Mouse (Mus musculus) embryo, embryonic 11 days (tissue): ENCODE measurements around the gene Cyb5r3.
A peak's percentile ranks its signal among the peaks of the same experiment; 100 is the strongest.

Source experiments
- DNase-seq: peaks from one replicate; pipeline ENCODE4 v3.0.0-alpha.2; 2015

Cyb5r3 gene

DNA sequence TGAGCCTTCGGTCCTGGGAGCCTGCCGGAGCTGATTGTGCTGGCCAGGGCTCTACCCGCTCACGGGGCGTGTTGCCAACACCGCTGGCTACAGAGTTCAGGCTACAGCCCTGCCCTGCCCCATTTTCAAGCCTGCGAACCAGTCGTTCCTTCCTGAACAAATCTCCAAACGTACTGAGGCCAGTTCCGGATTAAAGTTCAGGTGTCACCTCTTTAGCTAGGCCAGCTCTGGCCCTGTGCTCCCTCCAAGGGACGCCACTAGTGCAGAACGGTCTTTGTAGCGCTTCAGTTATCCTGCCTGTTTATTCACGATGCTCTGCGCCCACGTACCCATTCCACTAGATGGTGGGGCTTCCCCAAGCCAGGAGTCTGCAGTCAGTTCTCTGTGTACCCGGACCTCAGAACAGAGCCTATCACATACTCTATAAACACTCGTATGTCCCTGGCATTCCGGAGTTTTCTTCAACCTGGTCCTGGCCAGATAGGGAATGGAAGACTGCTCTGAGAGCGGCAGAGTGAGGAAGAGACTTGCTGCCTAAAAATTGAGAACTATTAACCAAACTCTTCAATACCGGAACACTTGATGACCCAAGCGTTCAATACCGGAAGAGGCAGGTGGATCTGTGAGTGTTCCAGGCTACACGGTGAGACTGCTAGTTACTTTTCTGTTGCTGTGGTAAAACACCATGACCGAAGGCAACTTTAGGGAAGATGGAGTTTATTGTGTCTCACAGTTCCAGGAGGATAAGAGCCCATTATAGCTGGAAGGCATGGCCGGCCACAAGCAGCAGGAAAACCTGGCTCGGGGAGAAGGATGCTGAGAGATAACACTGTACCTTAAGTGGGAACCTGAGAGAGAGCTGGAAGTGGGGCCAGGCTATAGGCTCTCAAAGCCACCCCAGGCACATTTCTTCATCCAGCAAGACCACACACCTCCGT is at the start of gene Cyb5r3:
TSS of gene Cyb5r3 (minus strand) at position 101 of the 938 bp plus-strand sequence.
- peak; percentile 37 for DNase-seq

GRCm38 (mm10) chr15:83221721-83222120 is 49.3 kb upstream of the Cyb5r3 start:
- DNase-seq, result no peak

DNA sequence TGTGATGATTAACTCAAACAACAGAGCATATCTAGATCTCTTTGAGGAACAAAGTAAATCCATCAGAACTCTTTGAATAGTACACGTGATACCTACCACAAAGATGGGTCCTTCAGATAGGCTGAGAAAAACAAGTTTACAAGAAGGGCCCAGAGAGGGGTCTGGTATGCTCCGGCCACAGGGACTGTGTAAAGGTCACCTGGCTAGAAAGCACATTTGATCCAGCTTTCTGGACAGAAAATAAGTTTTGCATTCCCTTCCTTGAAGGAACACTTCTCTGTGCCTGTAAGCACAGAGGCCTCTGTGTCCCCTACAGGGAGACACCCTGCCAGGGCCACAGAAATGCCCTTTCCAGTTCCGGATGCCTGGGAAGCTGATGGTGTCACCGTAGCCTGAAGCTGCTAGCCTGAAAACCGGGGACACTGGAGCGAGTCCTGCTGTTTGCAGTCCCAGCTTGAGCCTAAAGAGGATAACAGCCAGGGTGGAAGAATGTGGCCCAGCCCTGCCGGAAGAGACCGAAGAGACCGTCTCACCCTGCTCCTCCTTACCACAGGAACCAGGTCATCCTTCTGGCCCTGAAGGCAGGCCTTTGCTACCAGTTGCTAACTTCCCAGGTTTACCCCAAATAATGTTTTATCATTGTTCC is 48.1 kb upstream of the Cyb5r3 start:
- no peak for DNase-seq

DNA sequence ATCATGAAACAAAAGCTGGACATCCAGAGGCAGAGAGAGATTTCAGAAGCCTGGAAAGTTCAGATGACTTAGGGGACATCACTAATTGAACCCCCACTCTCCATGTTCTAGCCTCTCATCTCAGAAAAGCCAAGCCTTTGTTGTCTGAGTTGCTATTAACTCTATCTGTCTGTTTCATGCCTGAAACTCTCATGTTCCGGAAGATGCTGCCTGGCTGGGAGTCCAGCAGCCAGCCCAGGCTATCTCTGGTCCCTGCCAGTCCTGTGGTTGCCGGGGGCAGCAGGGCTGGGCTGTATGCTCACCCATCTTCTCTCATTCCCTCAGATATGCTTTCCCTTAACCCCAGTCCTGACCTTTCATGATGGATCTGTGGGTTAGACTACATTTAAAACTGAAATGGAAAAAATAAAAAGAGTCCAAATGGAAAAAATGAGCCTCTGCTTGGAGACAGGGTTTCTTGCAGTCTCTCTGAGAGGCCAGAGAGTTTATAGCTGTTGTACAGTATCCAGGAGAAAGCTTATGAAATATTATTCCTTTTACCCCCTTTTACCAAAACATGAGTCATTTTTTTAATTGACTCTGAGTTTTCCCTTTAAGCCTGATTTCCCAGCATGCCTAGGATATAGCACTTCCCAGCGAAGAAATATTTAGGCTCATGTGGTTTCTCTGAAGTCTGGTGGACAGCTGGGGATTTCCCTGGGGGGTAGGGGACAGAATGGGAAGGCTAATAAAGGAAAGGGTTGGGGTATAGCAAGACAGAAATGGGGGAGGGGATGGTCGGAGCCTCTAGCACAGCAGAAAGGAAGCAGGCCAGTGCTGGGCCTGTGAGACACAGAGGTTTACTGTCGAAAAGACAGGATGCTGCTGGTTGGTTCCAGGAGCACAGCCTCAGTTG is 43.2 kb upstream of the Cyb5r3 start:
- peak; percentile 74 for DNase-seq

- DNase-seq, result peak; percentile 80
These were observed 37.8 kb upstream of the Cyb5r3 start for GRCm38 (mm10) chr15:83210229-83210628.

GRCm38 (mm10) chr15:83209719-83210118 is 37.3 kb upstream of the Cyb5r3 start:
- DNase-seq, result no peak

- peak; percentile 33 for DNase-seq
These were observed 36.8 kb upstream of the Cyb5r3 start for GRCm38 (mm10) chr15:83209092-83209695.

DNA sequence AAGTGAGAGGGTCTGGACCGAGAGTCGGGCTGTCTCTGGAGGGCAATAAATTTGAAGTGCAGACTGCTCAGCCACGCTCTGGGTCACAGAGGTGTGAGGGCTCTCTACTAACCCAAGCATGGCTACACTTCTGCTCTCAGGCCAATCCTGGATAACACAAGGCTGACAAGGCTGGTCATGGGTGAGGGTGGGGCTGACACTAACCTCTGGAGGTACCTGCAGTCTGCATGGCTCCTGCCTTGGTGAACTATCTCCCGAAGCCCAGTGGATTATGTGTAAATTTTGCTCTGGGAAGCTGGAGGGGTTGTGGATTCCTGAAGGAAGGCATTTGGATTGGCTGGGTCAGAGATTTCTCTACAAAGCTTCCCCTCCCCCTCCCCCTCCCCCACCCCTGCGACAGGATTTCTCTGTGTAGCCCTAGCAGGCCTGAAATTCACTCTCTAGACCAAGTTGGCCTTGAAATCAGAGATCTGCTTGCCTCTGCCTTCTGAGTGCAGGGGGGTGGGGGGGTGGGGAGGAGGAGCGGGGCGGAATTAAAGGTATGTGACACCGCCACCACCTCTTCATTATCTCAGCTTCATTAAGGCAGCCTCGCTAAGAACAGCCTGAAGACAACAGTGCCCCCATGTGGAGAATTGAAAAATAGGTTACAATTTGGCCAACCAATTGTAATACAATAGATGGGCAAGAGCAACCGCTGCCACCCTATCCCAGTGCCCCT is 32.5 kb upstream of the Cyb5r3 start:
- peak; percentile 73 for DNase-seq

DNA sequence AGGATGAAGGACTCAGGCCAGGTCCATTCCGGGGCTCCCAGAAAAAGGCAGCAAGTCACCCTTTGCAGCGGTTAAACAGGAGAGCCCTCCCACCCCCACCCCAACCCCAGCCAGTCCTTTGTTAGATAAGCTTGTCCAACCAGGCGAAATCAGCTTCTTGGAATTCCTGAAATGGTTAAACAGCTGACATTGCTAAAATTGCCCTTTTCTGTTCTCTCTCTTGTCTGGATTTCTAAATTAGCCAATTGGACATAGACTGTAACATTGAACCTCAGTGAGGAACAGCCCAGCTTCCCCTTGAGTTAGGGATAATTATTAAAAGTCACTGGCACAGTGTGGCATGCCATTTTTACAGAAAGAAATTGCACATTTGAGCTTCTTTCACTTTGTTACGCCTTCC is 30.0 kb upstream of the Cyb5r3 start:
- no peak for DNase-seq

GRCm38 (mm10) chr15:83193413-83193812 is 21.0 kb upstream of the Cyb5r3 start:
- DNase-seq, result no peak

GRCm38 (mm10) chr15:83182351-83182750 is 10.0 kb upstream of the Cyb5r3 start:
- no peak for DNase-seq

DNA sequence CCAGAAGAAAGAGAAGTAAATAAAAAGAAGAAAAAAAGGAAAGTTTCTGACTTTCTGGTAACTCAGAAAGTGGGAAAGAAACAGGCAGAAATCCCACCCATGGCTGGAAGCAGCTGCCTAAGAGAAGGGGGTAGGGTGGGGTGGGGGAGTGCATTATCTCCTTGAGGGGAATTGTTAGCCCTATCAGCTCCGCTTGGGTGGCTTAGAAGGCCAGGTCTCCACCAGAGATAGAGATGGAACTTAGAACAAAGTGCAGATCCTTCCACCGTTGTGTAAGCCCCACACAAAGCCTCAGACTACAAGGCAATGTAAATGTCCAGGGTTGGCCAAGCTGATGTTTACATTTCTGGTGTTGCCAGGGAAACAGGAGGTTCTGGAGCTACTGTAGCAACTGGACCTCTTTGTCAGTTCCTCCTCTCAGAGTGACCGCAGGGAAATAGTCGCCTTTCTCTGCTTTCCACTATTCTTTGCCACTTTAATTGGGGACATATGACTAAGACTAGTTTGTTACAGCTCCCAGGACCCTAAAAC is 9.5 kb upstream of the Cyb5r3 start:
- DNase-seq, result no peak

- no peak for DNase-seq
These were observed 7.6 kb upstream of the Cyb5r3 start for GRCm38 (mm10) chr15:83180004-83180403.

GRCm38 (mm10) chr15:83176653-83177052 is 4.3 kb upstream of the Cyb5r3 start:
- no peak for DNase-seq

- DNase-seq, result no peak
These were observed 1.8 kb upstream of the Cyb5r3 start for GRCm38 (mm10) chr15:83173914-83174884.

GRCm38 (mm10) chr15:83171712-83172481 is 495 bp downstream of the Cyb5r3 start:
- peak; percentile 100 for DNase-seq

DNA sequence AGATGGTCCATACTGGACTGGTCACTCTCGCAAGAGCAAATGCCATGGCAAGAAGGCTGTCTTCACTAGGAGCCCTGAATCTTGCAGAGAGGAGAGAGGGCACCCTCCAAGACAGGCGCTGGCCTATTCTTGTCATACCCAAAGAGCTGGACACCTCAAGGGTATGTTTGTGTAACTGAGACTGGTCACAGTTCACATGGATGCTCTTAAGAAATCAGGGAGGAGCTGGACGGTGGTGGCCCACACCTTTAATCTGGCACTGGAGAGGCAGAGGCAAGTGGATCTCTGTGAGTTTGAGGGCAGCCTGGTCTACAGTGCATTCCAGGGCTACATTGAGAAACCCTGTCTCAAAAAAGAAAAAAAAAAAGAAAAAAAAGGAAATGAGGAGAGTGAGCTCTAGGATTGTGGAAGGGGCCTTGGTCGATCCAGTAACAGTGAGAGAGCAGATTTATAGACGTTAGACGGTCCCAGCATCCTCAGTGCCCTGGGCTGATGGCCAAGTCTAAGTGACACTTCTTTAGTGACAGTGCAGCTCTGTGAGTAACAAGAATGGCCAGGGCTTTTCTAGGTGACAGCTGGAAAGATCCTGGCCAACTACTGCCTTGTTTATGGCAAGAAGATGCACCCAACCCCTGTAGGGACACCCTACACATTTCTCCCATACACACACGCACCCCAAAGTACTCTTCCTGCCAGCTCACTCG is 1.3 kb downstream of the Cyb5r3 start:
- DNase-seq, result no peak

DNA sequence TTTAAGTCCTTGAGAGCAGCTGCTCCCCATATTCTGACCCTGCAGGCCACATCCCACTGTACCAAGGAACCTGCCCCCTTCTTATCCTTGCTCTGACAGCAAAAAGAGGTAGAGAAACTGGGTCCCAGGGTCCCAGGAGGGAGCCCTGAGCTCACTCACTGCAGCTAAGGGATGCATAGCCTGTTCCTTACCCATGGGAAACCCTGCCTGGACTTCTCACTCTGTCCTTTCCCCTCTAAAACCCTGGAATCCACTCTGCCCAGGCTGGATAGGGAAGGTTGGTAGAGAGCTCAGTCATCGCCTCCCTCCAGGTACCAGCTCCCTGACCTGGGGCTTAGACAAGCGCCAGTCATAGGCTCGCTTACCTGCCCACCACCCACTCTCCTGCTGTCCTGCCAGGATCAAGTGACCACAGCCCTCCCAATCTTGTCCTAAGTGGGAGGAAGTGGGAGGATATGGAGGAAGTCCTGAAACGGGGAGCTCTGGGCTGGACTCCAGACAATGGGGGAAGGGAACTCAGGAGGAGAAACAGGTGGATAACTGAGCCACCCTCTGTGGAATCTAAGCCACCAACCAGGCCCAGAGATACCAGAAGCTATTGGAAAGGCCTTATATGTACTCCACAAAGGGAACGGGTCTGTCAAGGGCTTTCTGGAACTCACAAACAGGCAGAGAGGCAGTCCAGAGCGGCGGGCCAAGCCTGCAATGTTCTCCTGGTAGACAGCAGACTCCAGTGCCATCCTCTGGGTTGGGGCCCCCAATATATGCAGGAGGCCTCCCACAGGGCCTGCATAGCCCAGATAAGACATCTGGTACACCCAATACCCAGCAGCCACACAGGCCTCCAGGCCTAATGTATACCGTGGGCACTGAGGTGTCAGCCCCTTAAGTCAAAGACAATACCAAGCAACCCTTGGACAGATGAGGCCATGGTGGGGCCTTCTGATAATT is 2.3 kb downstream of the Cyb5r3 start:
- DNase-seq, result no peak
